Mouse (Mus musculus) heart, embryonic 16.5 days (tissue): ENCODE measurements at regions not wholly inside any gene's neighbourhood (a gene's known extent, or its start where the extent isn't known, plus 50 kb on each side); places are given as distances from the start of the nearest gene placed in this dataset.

Source experiments
- ATAC-seq: fragments of 200-750 bp; cut with Nextera tagmentation; replicated peaks from 2 replicates; pipeline ENCODE4 v1.8.0; 2017; ENCODE audit warnings: moderate number of reproducible peaks; ENCODE audit not compliant: insufficient read depth, low FRiP score; ENCODE audit errors: extremely low read depth
- H3K27ac ChIP-seq: fragments of 300-500 bp; sonication (generic); 2 replicates; pipeline ENCODE4 v1.5.1; 2014; ENCODE audit warnings: mild to moderate bottlenecking, low read length, control low read depth, moderate library complexity
- H3K27me3 ChIP-seq: fragments of 300-500 bp; sonication (generic); 2 replicates; pipeline ENCODE4 v1.6.1; 2014; ENCODE audit warnings: low read length, mixed read lengths; ENCODE audit not compliant: control insufficient read depth, insufficient read depth
- H3K36me3 ChIP-seq: fragments of 300-500 bp; sonication (generic); 2 replicates; pipeline ENCODE4 v1.6.1; 2014; ENCODE audit not compliant: control insufficient read depth, insufficient read depth
- H3K4me1 ChIP-seq: fragments of 300-500 bp; sonication (generic); 2 replicates; pipeline ENCODE4 v1.6.1; 2014; ENCODE audit warnings: low read length, mixed read lengths; ENCODE audit not compliant: control insufficient read depth, insufficient read depth
- H3K4me2 ChIP-seq: fragments of 300-500 bp; sonication (generic); 2 replicates; pipeline ENCODE4 v1.6.1; 2014; ENCODE audit warnings: low read depth, mild to moderate bottlenecking, control low read depth, low read length
- H3K4me3 ChIP-seq: fragments of 300-500 bp; sonication (generic); 2 replicates; pipeline ENCODE4 v1.5.1; 2014; ENCODE audit warnings: mild to moderate bottlenecking, control low read depth, low read length
- H3K9ac ChIP-seq: fragments of 300-500 bp; sonication (generic); 2 replicates; pipeline ENCODE4 v1.6.1; 2014; ENCODE audit warnings: low read length, control low read depth
- H3K9me3 ChIP-seq: fragments of 300-500 bp; sonication (generic); replicated peaks from 2 replicates; pipeline ENCODE4 v1.6.1; 2016; ENCODE audit warnings: low read length; ENCODE audit not compliant: control insufficient read depth
- WGBS: fragments of 180-500 bp; shearing (Covaris S2); extraction: QIAGEN DNeasy Blood & Tissue Kit; methylation state at CpG from one replicate; pipeline ENCODE4 v1.1.7; 2014; 5-methylcytosine and 5-hydroxymethylcytosine counted together

DNA sequence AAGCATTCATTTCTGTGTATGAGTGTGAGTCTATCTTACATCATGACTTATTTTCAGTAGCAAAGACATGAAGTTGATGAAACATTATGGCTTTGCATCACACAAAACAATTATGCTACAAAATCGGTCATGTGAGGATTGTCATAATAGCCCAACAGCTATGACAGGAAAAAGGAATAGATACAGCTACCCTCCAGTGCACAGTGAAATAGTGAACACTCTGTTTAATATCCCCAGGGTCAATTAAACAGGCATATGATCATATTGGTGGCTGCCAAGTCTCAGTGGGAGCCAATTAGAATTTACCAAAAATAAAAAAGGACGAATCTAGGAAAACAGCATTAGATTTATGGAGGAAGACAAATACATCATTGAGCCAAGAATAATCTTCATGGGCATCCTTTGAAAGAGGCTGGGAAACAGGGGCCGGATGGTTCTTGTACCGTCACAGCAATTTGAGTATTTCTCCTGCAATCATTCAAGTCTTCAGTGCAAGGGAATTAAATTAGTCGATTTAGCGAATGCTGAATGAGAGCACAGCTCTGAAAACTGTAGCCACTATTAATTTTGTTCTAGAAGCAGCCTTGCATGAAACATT is 123.8 kb upstream of the Etl4 start:
- H3K4me1 ChIP-seq, result no peaks in the 10 kb centered on the region
- no peak overlapping the region for H3K27ac ChIP-seq
- no peak for ATAC-seq
- no peaks in the 10 kb centered on the region for H3K27me3 ChIP-seq
- no peaks in the 10 kb centered on the region for H3K9me3 ChIP-seq
- H3K4me2 ChIP-seq, result no peak overlapping the region
- no peak overlapping the region for H3K9ac ChIP-seq
- H3K36me3 ChIP-seq, result no peaks in the 10 kb centered on the region
- WGBS, result 77% methylated on average over 6 of the region's 6 CpGs
- H3K4me3 ChIP-seq, result no peak overlapping the region

GRCm38 (mm10) chr2:19792177-19792576 is 117.4 kb upstream of the Etl4 start:
- WGBS, result 80% methylated on average over 6 of the region's 6 CpGs
- Histone ChIP-seq H3K4me3 (no peak overlapping the region), H3K4me2 (no peak overlapping the region), H3K9me3 (no peaks in the 10 kb centered on the region), H3K36me3 (no peaks in the 10 kb centered on the region), H3K27ac (no peak overlapping the region), H3K4me1 (no peaks in the 10 kb centered on the region), H3K27me3 (no peaks in the 10 kb centered on the region), H3K9ac (no peak overlapping the region)
- no peak for ATAC-seq

GRCm38 (mm10) chr2:19796790-19797189 is 112.8 kb upstream of the Etl4 start:
- whole genome bisulfite sequencing, result 46% methylated on average over 2 of the region's 2 CpGs
- H3K4me3 ChIP-seq, result no peak overlapping the region
- no peak overlapping the region for H3K9ac ChIP-seq

More at GRCm38 (mm10) chr2:19796790-19797189, 112.8 kb upstream of the Etl4 start:
- no peak for ATAC-seq
- Histone ChIP-seq H3K4me1 (no peaks in the 10 kb centered on the region), H3K4me2 (no peak overlapping the region), H3K27ac (no peak overlapping the region), H3K27me3 (no peaks in the 10 kb centered on the region), H3K9me3 (no peaks in the 10 kb centered on the region), H3K36me3 (no peaks in the 10 kb centered on the region)
